Mouse (Mus musculus) gastrocnemius, postnatal 36 days (tissue): ENCODE results near the gene Gm609. TPM values are rescaled to one million over a fixed set of nuclear protein-coding genes. Genes with fewer than 3 reads are reported as not detected.

Experiments used
- DNase-seq, 2 experiments: peaks; one replicate each; pipeline ENCODE4 v3.0.0; 2022
- intact Hi-C: fragments of 180-260 bp; cut with DNase I; formaldehyde crosslinking; loops from one replicate; pipeline ENCODE4 v1.15.1; 2025
- total RNA-seq, 2 experiments: library from RNA; stranded (reverse); gene quantifications; 2 replicates each; pipeline ENCODE4 v1.2.3; 2021

The Gm609 gene
- total RNA-seq, 2 experiments from 2014 or later, result 0.10 TPM; not detected in 1

GRCm38 (mm10) chr16:45363480-45364045, 129.2 kb downstream of the Gm609 start:
- intact Hi-C loops, result no loop called here
- DNase-seq, result no peak

Other genes starting within 250 kb of the Gm609 start
- gene Cd200, start 83.9 kb downstream of the Gm609 start, total RNA-seq, result 10 to 100 TPM; 15.9 to 21.4 TPM
- not detected for gene Gm17783, start 39.1 kb upstream of the Gm609 start, total RNA-seq
- gene Slc9c1, start 42.3 kb upstream of the Gm609 start, total RNA-seq, result not detected
- under 1 TPM in 1 of 2 experiments, not detected in 1; 0.07 TPM for gene Gcsam, start 117.4 kb upstream of the Gm609 start, total RNA-seq
- gene BC016579, start 161.1 kb upstream of the Gm609 start, total RNA-seq, result not detected
- not detected for gene Tmprss7, start 200.7 kb upstream of the Gm609 start, total RNA-seq
- under 1 TPM; 0.20 to 0.42 TPM for gene Tagln3, start 231.6 kb upstream of the Gm609 start, total RNA-seq
- gene Abhd10, start 250.0 kb upstream of the Gm609 start, total RNA-seq, result 10 to 100 TPM in 1 of 2 experiments, 1 to 10 TPM in 1; 9.2 to 10.2 TPM